Mouse (Mus musculus): ENCODE measurements around the gene Map3k3. TPM values are rescaled to one million over a fixed set of nuclear protein-coding genes. Genes with fewer than 3 reads are reported as not detected.

The Map3k3 gene
- total RNA-seq (2014; rRNA removed) (26.7 and 38.0 TPM in 2 replicates), polyA plus RNA-seq (2015; fragmentation: Nextera tagmentation; extraction: Ambion mirVana) (8.9 and 9.1 TPM in 2 replicates)

- peak; percentile 99 for DNase-seq (ENCODE audit: low spot score)
- Histone ChIP-seq H3K27me3 (ENCODE audit: insufficient read depth, low read length) (no peaks in the 10 kb centered on the region), H3K4me2 (ENCODE audit: low read depth, low read length) (peak within 1 kb of the TSS; percentile 71), H3K27ac (peak within 1 kb of the TSS; percentile 97), H3K4me1 (ENCODE audit: insufficient read depth, low read length) (peaks cover 8% of the 10 kb centered on the region; the same call in 1 of the 2 replicates), H3K9me3 (ENCODE audit: low read length) (no peaks in the 10 kb centered on the region), H3K36me3 (ENCODE audit: insufficient read depth, low read length) (no peaks in the 10 kb centered on the region), H3K9ac (replicated peaks; ENCODE audit: low read length) (peak within 1 kb of the TSS; percentile 91), H3K4me3 (ENCODE audit: low read length) (peak within 1 kb of the TSS; percentile 87)
- ATAC-seq: peak; percentile 99
- 1% methylated on average over 69 of the region's 69 CpGs for WGBS
- peak; percentile 76 for TF ChIP-seq CTCF (IDR thresholded peaks at IDR 0.05; ENCODE audit: low read depth)
Measured at GRCm38 (mm10) chr11:106083708-106084701, at the start of gene Map3k3. Map3k3 (plus strand) TSS chr11:106084613.

DNA sequence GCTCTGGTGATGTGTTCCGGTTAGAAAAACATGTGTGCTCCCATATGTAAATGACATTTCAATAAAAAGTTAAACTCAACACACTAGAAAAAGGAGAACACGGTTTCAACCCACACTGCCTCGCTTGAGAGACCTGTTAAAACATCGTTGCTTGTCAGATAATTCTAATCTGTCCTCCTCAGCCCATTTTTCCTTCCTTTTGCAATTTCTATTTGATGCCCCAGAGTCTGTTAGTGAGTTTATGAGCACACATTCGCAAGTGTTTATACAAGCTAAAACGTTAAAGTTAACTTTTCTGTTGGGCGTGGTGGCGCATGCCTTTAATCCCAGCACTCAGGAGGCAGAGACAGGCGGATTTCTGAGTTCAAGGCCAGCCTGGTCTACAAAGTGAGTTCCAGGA is 49.4 kb upstream of the Map3k3 start:
- no peak for TF ChIP-seq CTCF (IDR thresholded peaks at IDR 0.05; ENCODE audit: low read depth)
- no peak for ATAC-seq
- no peak overlapping the region for H3K4me3 ChIP-seq (ENCODE audit: low read length)
- no peaks in the 10 kb centered on the region for H3K27me3 ChIP-seq (ENCODE audit: insufficient read depth, low read length)
- peaks cover 7% of the 10 kb centered on the region for H3K4me1 ChIP-seq (ENCODE audit: insufficient read depth, low read length)
- 89% methylated on average over 9 of the region's 9 CpGs for WGBS
- H3K36me3 ChIP-seq (ENCODE audit: insufficient read depth, low read length): no peaks in the 10 kb centered on the region
- DNase-seq (ENCODE audit: low spot score): no peak
- H3K4me2 ChIP-seq (ENCODE audit: low read depth, low read length): no peak overlapping the region
- H3K9ac ChIP-seq (replicated peaks; ENCODE audit: low read length): no peak overlapping the region
- H3K27ac ChIP-seq: no peak overlapping the region
- no peaks in the 10 kb centered on the region for H3K9me3 ChIP-seq (ENCODE audit: low read length)

DNA sequence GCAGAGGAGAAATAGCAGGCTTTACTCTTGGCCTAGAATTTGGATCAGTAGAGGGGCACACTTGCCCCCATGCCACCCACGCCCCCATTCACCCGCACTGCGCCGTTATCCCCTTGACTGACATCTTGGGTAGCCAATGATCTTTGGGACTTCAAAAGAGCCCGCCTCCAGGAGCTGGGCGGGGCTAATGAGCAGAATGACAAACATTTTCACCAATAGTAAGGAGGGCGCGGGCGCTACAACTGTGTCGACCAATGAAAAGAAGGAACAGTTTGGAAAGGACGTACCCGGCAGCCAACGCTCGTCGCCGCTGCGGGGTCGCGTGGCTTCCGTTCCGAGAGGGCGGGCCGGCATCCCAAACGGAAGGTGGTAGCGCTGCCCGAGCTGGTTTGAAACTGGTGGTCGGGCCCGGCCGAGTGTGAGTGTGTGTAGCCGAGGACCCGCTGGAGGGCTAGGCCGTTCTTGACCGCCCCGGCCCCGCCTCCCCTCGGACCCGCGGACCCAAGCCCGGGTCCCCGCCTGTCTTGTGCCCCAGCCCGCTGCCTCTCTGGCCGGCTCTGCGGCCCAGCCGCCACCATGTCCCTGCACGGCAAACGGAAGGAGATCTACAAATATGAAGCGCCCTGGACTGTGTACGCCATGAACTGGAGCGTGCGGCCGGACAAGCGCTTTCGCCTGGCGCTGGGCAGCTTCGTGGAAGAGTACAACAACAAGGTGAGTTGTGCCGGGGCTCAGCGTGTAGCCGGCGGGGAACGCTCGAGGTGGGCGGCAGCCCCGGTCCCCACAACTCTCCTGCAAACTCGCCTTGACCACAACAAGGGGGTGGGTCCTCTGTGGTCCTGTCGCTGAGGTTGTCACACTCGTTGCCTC is 47.6 kb upstream of the Map3k3 start, which contains the start of gene Dcaf7:
Dcaf7 (plus strand) TSS at position 325 of the 870 bp plus-strand sequence.
- Histone ChIP-seq H3K9me3 (ENCODE audit: low read length) (no peaks in the 10 kb centered on the region), H3K27ac (peak within 1 kb of the TSS; percentile 95), H3K4me2 (ENCODE audit: low read depth, low read length) (peak within 1 kb of the TSS; percentile 67), H3K27me3 (ENCODE audit: insufficient read depth, low read length) (no peaks in the 10 kb centered on the region), H3K9ac (replicated peaks; ENCODE audit: low read length) (peak within 1 kb of the TSS; percentile 78), H3K4me1 (ENCODE audit: insufficient read depth, low read length) (peaks cover 7% of the 10 kb centered on the region), H3K4me3 (ENCODE audit: low read length) (peak within 1 kb of the TSS; percentile 72), H3K36me3 (ENCODE audit: insufficient read depth, low read length) (no peaks in the 10 kb centered on the region)
- TF ChIP-seq CTCF (IDR thresholded peaks at IDR 0.05; ENCODE audit: low read depth): no peak; the same call in 1 of the 2 replicates
- peak; percentile 97 for ATAC-seq
- peak; percentile 98 for DNase-seq (ENCODE audit: low spot score)
- WGBS: under 1% methylated on average over 66 of the region's 66 CpGs

DNA sequence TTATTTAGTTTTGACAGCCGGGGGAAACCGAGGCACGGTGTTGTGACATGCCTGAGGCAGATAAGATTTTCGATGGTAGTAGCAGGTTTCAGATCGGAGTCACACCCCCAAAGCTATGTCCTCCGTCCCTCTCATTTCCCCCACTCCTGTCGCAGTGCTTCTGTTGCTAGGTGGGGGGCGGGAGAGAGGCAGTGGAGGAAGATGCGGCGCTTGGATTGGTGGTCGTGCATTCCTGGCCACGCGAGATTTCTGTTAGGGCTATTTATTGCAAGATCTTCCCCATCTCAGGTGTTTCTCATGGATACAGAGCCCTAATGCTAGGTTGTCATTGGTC is 47.0 kb upstream of the Map3k3 start:
- Histone ChIP-seq H3K4me3 (ENCODE audit: low read length) (peak overlapping the region; percentile 72), H3K27ac (peak overlapping the region; percentile 95), H3K4me1 (ENCODE audit: insufficient read depth, low read length) (peaks cover 7% of the 10 kb centered on the region), H3K36me3 (ENCODE audit: insufficient read depth, low read length) (no peaks in the 10 kb centered on the region), H3K27me3 (ENCODE audit: insufficient read depth, low read length) (no peaks in the 10 kb centered on the region), H3K9ac (replicated peaks; ENCODE audit: low read length) (peak overlapping the region; percentile 78), H3K4me2 (ENCODE audit: low read depth, low read length) (peak overlapping the region; percentile 67), H3K9me3 (ENCODE audit: low read length) (no peaks in the 10 kb centered on the region)
- WGBS: 0% methylated on average over 13 of the region's 13 CpGs
- peak; percentile 95 for DNase-seq (ENCODE audit: low spot score)
- peak; percentile 80 for ATAC-seq
- TF ChIP-seq CTCF (IDR thresholded peaks at IDR 0.05; ENCODE audit: low read depth): peak; percentile 26

- Histone ChIP-seq H3K27ac (no peak overlapping the region), H3K4me2 (ENCODE audit: low read depth, low read length) (no peak overlapping the region), H3K9ac (replicated peaks; ENCODE audit: low read length) (no peak overlapping the region), H3K4me3 (ENCODE audit: low read length) (no peak overlapping the region), H3K9me3 (ENCODE audit: low read length) (no peaks in the 10 kb centered on the region), H3K27me3 (ENCODE audit: insufficient read depth, low read length) (no peaks in the 10 kb centered on the region), H3K4me1 (ENCODE audit: insufficient read depth, low read length) (no peaks in the 10 kb centered on the region), H3K36me3 (ENCODE audit: insufficient read depth, low read length) (peaks cover 16% of the 10 kb centered on the region)
- no peak for TF ChIP-seq CTCF (IDR thresholded peaks at IDR 0.05; ENCODE audit: low read depth)
- DNase-seq (ENCODE audit: low spot score): no peak
- no peak for ATAC-seq
Measured at GRCm38 (mm10) chr11:106044349-106044748, 40.1 kb upstream of the Map3k3 start.

DNA sequence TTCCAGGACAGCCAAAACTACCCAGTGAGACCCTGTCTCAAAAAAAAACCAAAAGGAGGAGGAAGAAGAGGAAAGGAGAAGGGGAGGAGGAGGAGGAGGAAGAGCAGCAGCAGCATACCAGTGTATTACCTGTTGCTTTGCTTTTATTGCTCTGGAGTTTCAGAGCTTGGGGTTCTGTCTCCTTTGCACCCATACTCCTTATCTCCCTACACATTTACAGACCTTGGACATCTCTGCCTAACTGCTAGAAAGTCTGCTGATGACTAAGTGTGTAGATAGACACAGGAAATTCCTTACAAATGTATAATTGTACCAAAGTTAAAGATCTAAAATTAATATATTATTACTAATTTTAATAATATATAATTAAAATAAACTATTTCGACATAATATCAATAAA is 39.2 kb upstream of the Map3k3 start:
- Histone ChIP-seq H3K4me1 (ENCODE audit: insufficient read depth, low read length) (no peaks in the 10 kb centered on the region), H3K9me3 (ENCODE audit: low read length) (no peaks in the 10 kb centered on the region), H3K36me3 (ENCODE audit: insufficient read depth, low read length) (peaks cover 21% of the 10 kb centered on the region), H3K27ac (no peak overlapping the region), H3K27me3 (ENCODE audit: insufficient read depth, low read length) (no peaks in the 10 kb centered on the region), H3K9ac (replicated peaks; ENCODE audit: low read length) (no peak overlapping the region), H3K4me2 (ENCODE audit: low read depth, low read length) (no peak overlapping the region), H3K4me3 (ENCODE audit: low read length) (no peak overlapping the region)
- no peak for DNase-seq (ENCODE audit: low spot score)
- TF ChIP-seq CTCF (IDR thresholded peaks at IDR 0.05; ENCODE audit: low read depth): no peak
- WGBS: 98% methylated on average over 1 of the region's 1 CpGs
- no peak for ATAC-seq
